Mouse (Mus musculus): ENCODE results near the gene Kctd8.
"Not testable (repeated sequence)": the region's sequence is repeated elsewhere in the genome, so short reads cannot be mapped to it uniquely, and the experiment has no call there.

Gene Kctd8

GRCm38 (mm10) chr5:69340919-69341801, at the start of gene Kctd8:
Kctd8 (minus strand) TSS chr5:69341679.
- peak in 1 of 2 experiments; percentile 4 for DNase-seq

- DNase-seq, result no peak
Measured at GRCm38 (mm10) chr5:69379072-69379471, 37.6 kb upstream of the Kctd8 start.

GRCm38 (mm10) chr5:69350596-69350995, 9.1 kb upstream of the Kctd8 start:
- DNase-seq, result no peak

- DNase-seq, result no peak
Measured at GRCm38 (mm10) chr5:69340102-69340918, 1.2 kb downstream of the Kctd8 start.

GRCm38 (mm10) chr5:69339623-69339970, 1.9 kb downstream of the Kctd8 start:
- DNase-seq, result no peak

- no peak for DNase-seq
Measured at GRCm38 (mm10) chr5:69338916-69339622, 2.4 kb downstream of the Kctd8 start.

GRCm38 (mm10) chr5:69327561-69327960, 13.9 kb downstream of the Kctd8 start:
- DNase-seq, result no peak

GRCm38 (mm10) chr5:69324566-69325230, 16.8 kb downstream of the Kctd8 start:
- no peak for DNase-seq

DNA sequence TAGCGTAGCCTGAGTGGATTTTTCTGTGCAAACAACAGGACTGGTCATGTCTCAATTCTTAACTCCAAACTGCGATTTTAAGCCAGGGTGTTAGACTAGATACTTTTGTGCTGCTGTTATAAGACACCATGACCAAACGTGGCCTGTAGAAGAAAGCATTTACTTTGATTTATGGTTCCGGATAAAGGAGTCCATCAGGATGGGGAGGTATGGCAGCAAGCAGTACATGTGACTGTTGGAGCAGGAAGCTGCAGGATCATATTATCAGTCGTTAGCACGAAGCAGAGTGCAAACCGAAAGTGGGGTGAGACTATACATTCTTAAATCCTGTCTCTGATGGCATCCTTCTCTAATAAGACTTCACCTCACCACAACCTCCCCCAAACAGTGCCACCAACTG, 28.9 kb downstream of the Kctd8 start:
- DNase-seq, result no peak

- no peak for DNase-seq
Measured at GRCm38 (mm10) chr5:69301665-69302064, 39.8 kb downstream of the Kctd8 start.

- no peak for DNase-seq
Measured at GRCm38 (mm10) chr5:69292353-69292752, 49.1 kb downstream of the Kctd8 start.

DNA sequence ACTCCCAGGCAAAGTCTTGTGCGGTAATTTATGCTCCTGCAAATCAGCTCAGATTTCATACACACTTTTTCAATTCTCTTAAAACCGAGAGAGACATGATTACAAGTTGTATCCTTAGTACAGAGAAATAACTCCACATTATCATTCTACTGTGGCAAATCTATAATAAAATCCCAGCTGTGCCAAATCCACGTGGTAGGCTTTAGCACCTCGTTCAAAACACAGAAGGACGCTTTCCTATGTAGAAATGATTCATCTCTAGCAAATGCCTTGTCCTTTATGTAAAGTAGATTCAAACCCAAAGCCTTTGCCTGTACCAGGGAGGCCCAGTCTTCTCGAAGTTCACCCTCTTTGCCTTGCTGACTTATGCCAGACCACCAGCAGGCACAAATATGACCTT, 57.1 kb downstream of the Kctd8 start:
- DNase-seq, result no peak

- DNase-seq, result no peak
Measured at GRCm38 (mm10) chr5:69252366-69252765, 89.1 kb downstream of the Kctd8 start.

GRCm38 (mm10) chr5:69241931-69242330, 99.5 kb downstream of the Kctd8 start:
- DNase-seq, result no peak

GRCm38 (mm10) chr5:69233560-69233959, 107.9 kb downstream of the Kctd8 start:
- DNase-seq, result no peak

DNA sequence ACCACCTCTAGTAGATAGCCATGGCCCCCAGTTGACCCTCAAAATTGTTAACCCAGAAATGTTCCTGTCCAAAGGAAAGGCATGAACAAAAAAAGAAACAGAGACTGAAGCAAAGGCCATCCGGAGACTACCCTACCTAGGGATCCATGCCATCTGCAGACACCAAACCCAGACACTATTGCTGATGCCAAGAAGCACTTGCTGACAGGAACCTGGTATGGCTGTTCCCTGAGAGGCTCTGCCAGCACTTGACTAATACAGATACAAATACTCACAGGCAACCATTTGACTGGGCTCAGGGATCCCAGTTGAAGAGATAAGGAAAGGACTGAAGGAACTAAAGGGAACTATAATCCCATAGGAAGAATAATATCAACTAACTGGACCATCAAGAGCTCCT, 109.8 kb downstream of the Kctd8 start:
- DNase-seq, result not testable (repeated sequence)

GRCm38 (mm10) chr5:69227147-69227546, 114.3 kb downstream of the Kctd8 start:
- no peak for DNase-seq

GRCm38 (mm10) chr5:69222608-69223007, 118.9 kb downstream of the Kctd8 start:
- DNase-seq, result no peak

DNA sequence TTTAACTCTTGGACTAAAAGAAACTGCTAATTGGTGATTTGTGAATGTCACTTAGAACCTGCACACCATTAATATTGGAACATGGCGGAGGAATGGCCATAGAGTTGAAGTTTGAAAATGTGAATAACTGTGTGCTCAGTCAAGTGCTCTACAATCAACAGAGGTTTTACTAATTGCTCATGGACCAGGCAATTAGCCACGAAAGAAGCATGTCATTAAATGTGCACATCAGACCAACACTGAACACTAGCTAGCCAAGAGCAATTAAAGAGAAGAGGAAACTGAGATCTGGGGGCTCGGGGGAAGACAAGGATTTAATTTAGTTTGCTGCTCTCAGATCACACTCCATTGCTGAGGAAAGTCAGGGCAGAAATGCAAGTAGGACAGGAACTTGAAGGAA, 126.3 kb downstream of the Kctd8 start:
- DNase-seq, result no peak

GRCm38 (mm10) chr5:69209401-69209800, 132.1 kb downstream of the Kctd8 start:
- no peak for DNase-seq

- no peak for DNase-seq
Measured at GRCm38 (mm10) chr5:69207713-69208112, 133.8 kb downstream of the Kctd8 start.

DNA sequence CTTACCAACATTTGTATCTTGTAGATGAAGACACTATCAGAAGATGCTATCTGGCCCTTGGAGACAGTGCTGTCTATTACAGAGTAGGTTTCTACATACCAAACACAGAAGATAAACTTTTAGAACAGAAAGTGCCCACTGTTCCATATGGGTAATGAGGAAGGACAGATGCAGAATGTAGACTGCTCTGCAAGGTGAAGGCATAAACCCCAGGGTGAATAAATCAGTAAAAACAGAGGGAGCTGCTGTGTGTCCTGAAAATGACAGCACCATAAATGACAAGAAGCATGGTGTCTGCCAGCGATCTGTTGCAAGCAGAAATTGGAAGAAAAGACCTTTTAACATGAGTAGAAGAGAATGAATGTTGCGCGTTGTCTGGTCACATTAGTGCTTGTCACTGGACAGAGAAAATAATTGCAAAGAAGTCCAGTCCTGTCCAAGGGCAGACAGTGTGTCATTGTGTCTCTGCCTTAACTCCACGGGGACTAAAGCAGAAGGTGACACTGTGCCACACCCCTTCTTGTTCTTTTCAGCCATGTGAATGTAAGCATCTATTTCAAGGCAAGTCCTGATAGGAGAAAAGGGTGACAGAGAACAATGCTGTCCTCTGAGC, 181.5 kb downstream of the Kctd8 start:
- no peak for DNase-seq
